Mouse (Mus musculus) CH12.LX (cell line): Measurements from ENCODE around the gene Rnf144a. TPM values are rescaled to one million over a fixed set of nuclear protein-coding genes. Genes with fewer than 3 reads are reported as not detected.

Experiments
- DNase-seq: peaks from one replicate; pipeline ENCODE4 v3.0.0-alpha.2; 2013; ENCODE audit errors: extremely low read depth
- H3K27ac ChIP-seq: 2 replicates; pipeline ENCODE4 v1.5.1; 2012; ENCODE audit warnings: low read depth, mild to moderate bottlenecking, control low read depth, moderate library complexity; ENCODE audit not compliant: insufficient read depth
- H3K27me3 ChIP-seq: replicated peaks from 2 replicates; pipeline ENCODE3; 2012; ENCODE audit warnings: inconsistent platforms
- H3K36me3 ChIP-seq, 2 experiments: replicated peaks in 1 of 2; 2 replicates each; pipeline versions ENCODE3 to v1.6.1; 2012; ENCODE audit warnings: inconsistent platforms in 1 of 2, low read length in 1 of 2, mild to moderate bottlenecking in 1 of 2, mixed read lengths in 1 of 2, moderate library complexity in 1 of 2; ENCODE audit not compliant: control insufficient read depth in 1 of 2, insufficient read depth in 1 of 2
- H3K4me1 ChIP-seq, 2 experiments: 2 replicates each; pipeline ENCODE4 v1.6.1; 2012; ENCODE audit warnings: inconsistent platforms in 1 of 2, moderate library complexity in 1 of 2; ENCODE audit not compliant: insufficient read depth in 2 of 2, control insufficient read depth in 1 of 2
- H3K4me2 ChIP-seq: 2 replicates; pipeline ENCODE4 v1.6.1; 2012; ENCODE audit warnings: low read depth, mild to moderate bottlenecking, control low read depth; ENCODE audit not compliant: poor library complexity, insufficient read depth, severe bottlenecking
- H3K4me3 ChIP-seq, 3 experiments: fragments of 150-350 bp in 1 of 3; sonication (generic) in 1 of 3; replicated peaks in 1 of 3; 2 replicates each; pipeline versions ENCODE3 to v1.5.1; 2011 to 2012; ENCODE audit warnings: low read depth in 2 of 3, low read length in 2 of 3, mild to moderate bottlenecking in 2 of 3, moderate library complexity in 2 of 3, control low read depth in 1 of 3, improper control_type of control experiment in 1 of 3, inconsistent platforms in 1 of 3, mixed read lengths in 1 of 3; ENCODE audit not compliant: poor library complexity in 1 of 3
- H3K79me2 ChIP-seq: replicated peaks from 2 replicates; pipeline ENCODE4 v1.6.1; 2012; ENCODE audit warnings: mild to moderate bottlenecking, moderate library complexity; ENCODE audit not compliant: control insufficient read depth, poor library complexity, insufficient read depth, severe bottlenecking; ENCODE audit errors: extremely low read depth
- H3K9ac ChIP-seq: 2 replicates; pipeline ENCODE4 v1.6.1; 2012; ENCODE audit warnings: low read depth, mild to moderate bottlenecking, control low read depth, moderate library complexity; ENCODE audit not compliant: insufficient read depth
- H3K9me3 ChIP-seq: replicated peaks from 2 replicates; pipeline ENCODE3; 2012; ENCODE audit warnings: low read length, inconsistent platforms, mixed read lengths
- BHLHE40 ChIP-seq: IDR thresholded peaks from 2 replicates; pipeline ENCODE4 v1.6.1; 2011; ENCODE audit warnings: mild to moderate bottlenecking, low read depth, low read length, improper control_type of control experiment
- CHD1 ChIP-seq: IDR thresholded peaks from 2 replicates; pipeline ENCODE4 v1.6.1; 2012; ENCODE audit warnings: low read depth, low read length, improper control_type of control experiment, inconsistent platforms
- CHD2 ChIP-seq: IDR thresholded peaks from 2 replicates; pipeline ENCODE4 v1.6.1; 2011; ENCODE audit warnings: low read length, improper control_type of control experiment
- E2F4 ChIP-seq: IDR thresholded peaks from 2 replicates; pipeline ENCODE4 v1.6.1; 2011; ENCODE audit warnings: low read depth, low read length, improper control_type of control experiment; ENCODE audit not compliant: insufficient replicate concordance
- ELF1 ChIP-seq: IDR thresholded peaks from 2 replicates; pipeline ENCODE4 v1.6.1; 2014; ENCODE audit warnings: low read depth, mild to moderate bottlenecking, inconsistent platforms, low read length, improper control_type of control experiment
- HCFC1 ChIP-seq: IDR thresholded peaks from 2 replicates; pipeline ENCODE4 v1.6.1; 2012; ENCODE audit warnings: low read depth, mild to moderate bottlenecking, inconsistent platforms, low read length, improper control_type of control experiment
- IRF4 ChIP-seq: IDR thresholded peaks from 2 replicates; pipeline ENCODE4 v1.6.1; 2014; ENCODE audit warnings: low read depth, mild to moderate bottlenecking, inconsistent platforms, low read length, improper control_type of control experiment
- MAFK ChIP-seq: IDR thresholded peaks from 2 replicates; pipeline ENCODE4 v1.6.1; 2011; ENCODE audit warnings: low read length, improper control_type of control experiment; ENCODE audit not compliant: insufficient replicate concordance
- MAX ChIP-seq: IDR thresholded peaks from 2 replicates; pipeline ENCODE4 v1.6.1; 2011; ENCODE audit warnings: low read length, improper control_type of control experiment
- MEF2A ChIP-seq: IDR thresholded peaks from 2 replicates; pipeline ENCODE4 v1.6.1; 2014; ENCODE audit warnings: low read depth, mild to moderate bottlenecking, inconsistent platforms, low read length, improper control_type of control experiment, borderline replicate concordance
- MXI1 ChIP-seq: IDR thresholded peaks from 2 replicates; pipeline ENCODE4 v1.6.1; 2011; ENCODE audit warnings: mild to moderate bottlenecking, low read depth, low read length, improper control_type of control experiment
- NELFE ChIP-seq: IDR thresholded peaks from 2 replicates; pipeline ENCODE4 v1.6.1; 2011; ENCODE audit warnings: low read depth, low read length, improper control_type of control experiment
- POLR2AphosphoS2 ChIP-seq: IDR thresholded peaks from 2 replicates; pipeline ENCODE4 v1.6.1; 2011; ENCODE audit warnings: low read depth, low read length, improper control_type of control experiment
- RAD21 ChIP-seq: IDR thresholded peaks from 2 replicates; pipeline ENCODE4 v1.6.1; 2011; ENCODE audit warnings: low read depth, mild to moderate bottlenecking, low read length, improper control_type of control experiment, moderate library complexity
- SIN3A ChIP-seq: IDR thresholded peaks from 2 replicates; pipeline ENCODE4 v1.6.1; 2012; ENCODE audit warnings: low read length, improper control_type of control experiment, inconsistent platforms
- SMC3 ChIP-seq: IDR thresholded peaks from 2 replicates; pipeline ENCODE4 v1.6.1; 2011; ENCODE audit warnings: low read depth, low read length, improper control_type of control experiment
- TCF12 ChIP-seq: IDR thresholded peaks from 2 replicates; pipeline ENCODE4 v1.6.1; 2014; ENCODE audit warnings: low read depth, mild to moderate bottlenecking, inconsistent platforms, low read length, improper control_type of control experiment
- USF1 ChIP-seq: IDR thresholded peaks from 2 replicates; pipeline ENCODE4 v1.6.1; 2014; ENCODE audit warnings: low read depth, mild to moderate bottlenecking, inconsistent platforms, low read length, improper control_type of control experiment
- ZC3H11A ChIP-seq: IDR thresholded peaks from 2 replicates; pipeline ENCODE4 v1.6.1; 2012; ENCODE audit warnings: low read depth, mild to moderate bottlenecking, inconsistent platforms, low read length, improper control_type of control experiment
- ZKSCAN1 ChIP-seq: IDR thresholded peaks from 2 replicates; pipeline ENCODE4 v1.6.1; 2012; ENCODE audit warnings: low read depth, inconsistent platforms, low read length, improper control_type of control experiment, borderline replicate concordance
- ZNF384 ChIP-seq: IDR thresholded peaks from 2 replicates; pipeline ENCODE4 v1.6.1; 2012; ENCODE audit warnings: low read depth, low read length, improper control_type of control experiment, inconsistent platforms
- dilution Hi-C: fragments of 300-500 bp; cut with MboI; formaldehyde crosslinking; loops from 2 replicates; pipeline ENCODE4 v1.14.3; 2020; ENCODE audit warnings: low sequenced_read_pairs; ENCODE audit not compliant: extremely low pct_unique_long_range_greater_than_20kb, extremely low pct_ligation_motif_present
- in situ Hi-C: fragments of 300-500 bp; cut with MboI; formaldehyde crosslinking; loops from 3 replicates; pipeline ENCODE4 v1.14.3; 2019; ENCODE audit warnings: low sequenced_read_pairs, low pct_ligation_motif_present, low pct_unique_long_range_greater_than_20kb, mixed read lengths
- polyA plus RNA-seq: library from polyadenylated mRNA; unstranded; fragments of >175 nt; gene quantifications from 2 replicates; pipeline ENCODE4 v1.2.1, GENCODE M21; 2012; ENCODE audit warnings: low read depth; ENCODE audit not compliant: insufficient read length
- total RNA-seq, 2 experiments: library from RNA; depleted of rRNA; stranded (reverse); fragments of 300-350 nt in 1 of 2; fragments of >200 nt in 1 of 2; gene quantifications; 2 replicates each; pipeline ENCODE4 v1.2.3; 2012 to 2014

Gene Rnf144a
- total and polyA plus RNA-seq, 3 experiments = 0.04 to 0.57 (median 0.52) TPM

GRCm38 (mm10) chr12:26359817-26360216 lies 55.2 kb downstream of the Rnf144a start:
- Histone ChIP-seq H3K9ac (no peak overlapping the region), H3K4me3 (no peak overlapping the region), H3K36me3 (no peaks in the 10 kb centered on the region), H3K4me1 (no peaks in the 10 kb centered on the region), H3K9me3 (no peaks in the 10 kb centered on the region), H3K27ac (no peak overlapping the region), H3K79me2 (no peaks in the 10 kb centered on the region), H3K4me2 (no peak overlapping the region), H3K27me3 (no peaks in the 10 kb centered on the region)
- no peak for DNase-seq
- no peak for TF ChIP-seq E2F4
- no peak for TF ChIP-seq CHD2
- no peak for TF ChIP-seq RAD21
- no peak for TF ChIP-seq SIN3A
- TF ChIP-seq SMC3 = no peak
- no peak for TF ChIP-seq MAX
- TF ChIP-seq USF1 = no peak
- no peak for TF ChIP-seq POLR2AphosphoS2
- no peak for TF ChIP-seq HCFC1
- in situ Hi-C loops (no loop called here), dilution Hi-C loops (no loop called here)

GRCm38 (mm10) chr12:26359241-26359640 lies 55.8 kb downstream of the Rnf144a start:
- Histone ChIP-seq H3K9me3 (no peaks in the 10 kb centered on the region), H3K79me2 (no peaks in the 10 kb centered on the region), H3K27ac (no peak overlapping the region), H3K4me1 (no peaks in the 10 kb centered on the region), H3K4me3 (no peak overlapping the region), H3K4me2 (no peak overlapping the region), H3K36me3 (no peaks in the 10 kb centered on the region), H3K9ac (no peak overlapping the region), H3K27me3 (no peaks in the 10 kb centered on the region)
- TF ChIP-seq TCF12 = no peak
- no peak for TF ChIP-seq NELFE
- TF ChIP-seq ZKSCAN1 = no peak
- TF ChIP-seq ZC3H11A = no peak
- no peak for TF ChIP-seq USF1
- no peak for TF ChIP-seq ELF1
- no peak for TF ChIP-seq MAX
- no peak for TF ChIP-seq CHD1
- TF ChIP-seq MEF2A = no peak
- TF ChIP-seq ZNF384 = no peak
- TF ChIP-seq BHLHE40 = no peak
- no peak for TF ChIP-seq MXI1
- TF ChIP-seq MAFK = no peak
- TF ChIP-seq IRF4 = no peak
- TF ChIP-seq SIN3A = no peak
- TF ChIP-seq POLR2AphosphoS2 = no peak
- dilution Hi-C loops = no loop called here
- DNase-seq = no peak
- in situ Hi-C loops = no loop called here
